Mouse (Mus musculus) induced T-regulatory cell, adult 2 months (primary cell): ENCODE measurements at regions not wholly inside any gene's neighbourhood (a gene's known extent, or its start where the extent isn't known, plus 50 kb on each side); places are given as distances from the start of the nearest gene placed in this dataset.

Experiments
- DNase-seq: peaks from one replicate; pipeline ENCODE4 v3.0.0-alpha.2; 2012; ENCODE audit warnings: low read depth

DNA sequence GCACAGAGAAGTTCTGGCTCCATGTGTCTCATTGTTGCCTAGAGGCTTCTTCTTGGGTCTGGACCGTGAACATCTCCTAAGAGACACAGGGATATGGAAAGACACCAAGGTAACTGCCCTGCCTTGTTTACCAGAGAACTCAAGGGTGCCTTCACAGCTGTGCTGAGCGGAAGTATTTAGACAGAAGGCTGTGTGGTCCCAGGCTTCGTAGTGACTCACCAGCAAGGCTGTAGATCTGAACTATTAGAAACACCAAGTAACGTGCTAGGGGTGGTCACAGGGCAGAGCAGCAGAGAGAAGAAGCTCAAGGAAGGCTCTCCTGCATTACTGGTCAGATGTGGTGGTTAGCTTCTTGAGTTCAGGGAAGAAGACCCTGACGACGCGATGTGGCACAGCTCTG is 51.6 kb upstream of the Lpp start:
- no peak for DNase-seq

DNA sequence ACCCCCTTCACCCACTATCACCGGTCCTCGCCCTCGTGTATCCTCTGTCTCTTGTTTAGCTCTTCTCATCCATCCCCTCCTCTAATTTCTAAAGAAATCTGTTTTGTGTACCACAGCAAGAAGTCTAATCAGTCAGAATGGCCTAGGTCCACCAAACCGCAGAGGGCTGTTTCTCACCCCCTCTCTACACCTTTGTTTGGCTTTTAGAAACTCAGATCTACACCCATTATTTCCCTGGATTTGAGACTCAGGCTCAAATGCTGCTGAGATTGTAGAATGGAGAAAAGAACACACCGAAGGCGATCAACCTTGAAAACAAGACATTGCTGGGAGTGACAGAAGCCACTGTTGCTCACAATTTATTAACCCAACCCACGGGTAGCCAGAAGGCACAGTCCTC is 52.7 kb upstream of the Lpp start:
- no peak for DNase-seq

DNA sequence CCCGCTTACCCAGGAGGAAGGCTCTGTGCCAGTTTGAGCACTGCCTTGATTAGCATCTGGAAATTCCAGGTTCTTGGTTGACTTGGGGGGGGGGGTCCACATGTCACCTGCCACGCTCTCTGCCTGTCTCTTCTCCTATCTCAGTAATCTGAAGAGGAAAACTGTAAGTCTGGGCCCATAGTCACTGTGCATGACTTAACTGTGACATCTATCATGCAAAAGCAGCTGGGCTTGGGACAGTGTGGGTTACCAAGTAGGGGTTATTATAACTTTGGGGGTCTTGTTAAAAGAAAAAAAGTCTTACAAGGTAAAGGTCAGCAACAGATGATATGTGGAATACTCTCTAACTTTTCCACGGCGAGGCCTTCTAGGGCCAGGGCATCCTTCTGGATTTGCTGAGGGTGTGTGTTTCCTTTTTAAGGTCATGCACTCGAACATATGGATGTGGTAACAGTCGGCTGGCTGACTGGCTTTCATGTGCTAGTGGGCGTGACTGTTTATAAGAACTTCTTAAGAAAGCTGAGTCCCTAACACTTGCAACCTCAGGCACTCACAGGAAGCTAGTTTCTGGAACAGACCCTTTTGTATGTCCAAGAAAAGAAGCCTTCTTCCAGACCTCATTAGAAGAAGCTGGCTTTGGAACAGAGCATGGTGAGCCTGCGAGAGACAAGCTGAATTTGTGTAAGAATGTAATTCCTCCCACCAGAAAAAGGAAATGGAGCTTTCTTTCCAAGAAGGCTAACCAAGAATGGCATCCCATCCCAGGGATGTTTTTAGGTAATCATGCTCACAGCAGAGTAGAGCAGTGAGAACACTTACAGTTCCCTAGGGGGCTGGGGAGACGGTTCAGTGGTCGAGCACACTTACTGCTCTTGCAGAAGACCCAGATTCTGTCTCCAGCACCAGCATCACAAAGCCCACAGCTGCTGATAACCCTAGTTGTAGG is 53.7 kb upstream of the Lpp start:
- DNase-seq: peak; percentile 54

DNA sequence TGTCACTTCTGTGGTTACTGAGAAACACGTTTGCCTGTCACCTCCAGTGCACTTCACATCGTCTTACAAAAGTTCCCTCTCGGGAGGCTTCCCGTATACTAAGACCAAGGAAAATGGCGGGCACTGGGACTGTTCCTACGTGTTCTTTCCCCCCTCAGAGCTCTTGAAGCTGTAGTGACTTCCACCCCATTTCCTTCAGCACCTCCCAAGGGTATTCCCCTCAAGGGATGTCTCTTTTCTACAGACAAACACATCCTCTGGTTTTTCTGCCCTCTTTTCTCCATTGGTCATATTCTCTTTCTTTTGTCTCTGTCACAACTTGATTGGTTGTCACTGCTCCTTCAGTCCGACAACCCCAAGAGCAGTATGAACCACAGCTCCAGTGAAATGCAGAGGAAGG is 54.9 kb upstream of the Lpp start:
- no peak for DNase-seq

DNA sequence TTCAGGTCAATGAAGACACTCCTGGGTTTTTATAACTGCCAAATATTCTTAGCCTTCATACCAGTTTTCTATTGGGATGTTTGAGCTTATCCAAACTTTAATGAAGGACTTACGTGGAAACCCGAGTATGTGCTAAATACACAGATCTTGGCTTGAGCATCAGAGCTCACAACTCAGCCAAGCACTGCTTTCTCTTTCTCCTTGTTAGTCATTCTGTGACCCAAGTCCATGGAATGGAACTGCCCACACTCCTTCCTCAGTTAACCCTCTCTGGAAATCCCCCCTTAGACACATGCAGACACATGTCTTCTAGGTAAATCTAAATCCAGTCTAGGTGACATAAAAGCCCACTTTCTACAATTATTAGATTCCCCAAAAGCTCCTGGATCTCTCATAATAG is 58.9 kb upstream of the Lpp start:
- no peak for DNase-seq

DNA sequence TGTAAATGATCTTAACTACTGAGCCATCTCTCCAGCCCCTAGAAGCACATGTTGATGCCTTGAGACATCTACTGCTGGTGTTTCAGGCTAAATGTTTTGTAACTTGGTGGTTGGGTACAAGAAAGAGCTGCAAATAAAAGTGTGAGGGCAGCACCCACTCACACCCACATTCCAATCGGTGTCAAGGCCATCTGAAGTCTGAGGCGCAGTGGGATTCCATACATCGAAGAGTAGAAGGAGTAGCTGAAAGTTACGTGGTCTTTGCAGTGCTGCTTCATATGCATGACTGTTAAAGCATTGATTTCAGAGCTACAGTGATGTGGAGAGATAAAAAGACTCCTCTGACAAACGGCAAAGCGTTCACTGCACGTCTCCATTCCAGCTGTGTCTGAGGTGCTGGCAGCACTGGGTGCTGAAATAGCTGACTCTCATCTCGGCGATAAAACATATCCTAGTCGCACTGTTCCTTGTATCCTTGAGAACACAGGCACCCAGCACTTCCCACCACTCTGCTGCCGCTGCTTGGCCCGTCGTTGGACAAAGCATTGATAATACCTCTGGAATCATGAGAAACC is 61.8 kb upstream of the Lpp start:
- no peak for DNase-seq

DNA sequence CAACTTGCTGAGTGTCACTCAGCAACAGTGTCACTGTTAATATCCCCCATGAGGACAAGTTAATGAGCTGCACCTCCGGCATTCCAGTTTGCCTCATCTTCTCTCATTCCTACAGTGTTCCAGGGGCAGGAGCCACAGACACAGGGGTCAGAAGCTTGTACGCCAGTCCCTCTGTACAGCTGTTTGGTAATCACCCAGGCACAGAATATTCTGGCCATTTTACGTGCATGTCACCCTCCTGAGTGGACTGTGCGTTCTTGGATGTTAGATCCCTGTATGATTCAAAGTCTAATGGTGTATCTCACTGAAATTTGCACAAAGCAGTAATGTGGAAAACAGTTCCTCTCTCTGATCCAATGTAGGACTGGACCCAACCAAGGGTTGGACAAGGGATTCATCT is 66.7 kb upstream of the Lpp start:
- no peak for DNase-seq

DNA sequence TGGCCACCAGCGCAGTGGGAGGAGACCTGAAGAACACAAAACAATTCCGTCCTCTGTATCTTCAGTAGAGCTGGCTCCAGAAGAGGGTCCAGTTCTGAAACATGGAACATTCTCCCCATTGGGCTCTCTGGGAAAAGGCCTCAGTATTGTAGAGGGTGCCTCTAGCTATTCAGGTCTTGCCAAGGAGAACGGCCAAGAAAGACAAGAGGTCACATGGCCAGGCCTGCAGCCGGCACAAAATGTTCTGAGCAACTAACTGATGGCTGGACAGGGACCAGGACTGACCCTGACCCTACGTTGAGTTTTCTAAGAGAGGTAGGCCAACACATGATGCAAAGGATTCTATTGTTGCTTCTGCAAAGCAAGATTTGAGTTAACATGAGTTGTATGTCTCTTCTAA is 67.3 kb upstream of the Lpp start:
- no peak for DNase-seq

DNA sequence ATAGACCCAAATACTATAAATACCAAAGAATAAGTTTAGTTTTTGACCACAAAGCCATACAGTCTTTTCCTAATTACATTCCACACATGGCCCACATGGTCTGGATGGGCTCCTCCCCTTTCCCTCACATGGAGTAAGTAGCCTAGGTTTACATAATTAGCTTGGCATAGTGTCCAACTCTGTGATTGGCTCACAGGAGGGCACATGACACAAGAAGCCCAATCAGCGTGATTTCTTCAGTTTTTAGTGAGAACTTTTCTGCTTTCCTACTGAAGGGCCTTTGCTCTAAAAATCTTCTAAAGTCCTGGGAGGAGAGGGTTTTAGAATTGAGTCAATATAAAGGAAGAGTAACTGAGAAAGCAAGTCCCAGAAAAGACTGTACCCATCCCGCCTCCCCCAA is 68.4 kb upstream of the Lpp start:
- no peak for DNase-seq

DNA sequence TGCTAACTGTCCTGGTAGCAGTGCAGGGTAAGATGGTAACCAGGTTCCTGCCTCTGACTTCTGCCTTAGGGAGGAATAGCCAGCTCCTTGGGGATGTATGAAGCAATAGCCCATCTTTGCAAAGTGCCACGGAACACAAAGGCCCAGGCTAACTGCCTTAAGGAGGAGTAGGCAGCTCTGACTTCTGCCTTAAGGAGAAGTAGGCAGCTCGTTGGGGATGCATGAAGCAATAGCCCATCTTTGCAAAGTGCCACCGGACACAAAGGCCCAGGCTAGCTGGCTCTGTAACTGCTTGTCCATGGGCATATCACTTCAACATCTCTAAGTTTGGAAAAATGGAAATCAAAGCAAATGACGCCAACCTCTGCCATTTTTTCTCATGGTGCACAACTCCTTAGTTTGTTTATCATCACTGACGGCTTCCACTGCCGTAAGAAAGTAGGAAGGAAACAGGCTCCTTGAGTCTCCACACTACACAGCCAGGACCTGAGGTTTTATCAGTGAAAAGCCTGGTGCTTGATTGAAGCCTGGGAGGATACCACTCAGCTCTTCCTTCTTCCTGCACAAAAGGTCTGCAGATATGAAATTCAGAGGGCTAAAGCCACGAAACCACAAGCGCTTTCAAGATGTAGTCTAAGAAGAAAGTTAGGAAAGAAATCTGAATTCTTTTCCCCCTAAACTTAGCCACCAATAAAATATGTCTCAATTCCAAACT is 74.4 kb upstream of the Lpp start:
- DNase-seq: no peak

DNA sequence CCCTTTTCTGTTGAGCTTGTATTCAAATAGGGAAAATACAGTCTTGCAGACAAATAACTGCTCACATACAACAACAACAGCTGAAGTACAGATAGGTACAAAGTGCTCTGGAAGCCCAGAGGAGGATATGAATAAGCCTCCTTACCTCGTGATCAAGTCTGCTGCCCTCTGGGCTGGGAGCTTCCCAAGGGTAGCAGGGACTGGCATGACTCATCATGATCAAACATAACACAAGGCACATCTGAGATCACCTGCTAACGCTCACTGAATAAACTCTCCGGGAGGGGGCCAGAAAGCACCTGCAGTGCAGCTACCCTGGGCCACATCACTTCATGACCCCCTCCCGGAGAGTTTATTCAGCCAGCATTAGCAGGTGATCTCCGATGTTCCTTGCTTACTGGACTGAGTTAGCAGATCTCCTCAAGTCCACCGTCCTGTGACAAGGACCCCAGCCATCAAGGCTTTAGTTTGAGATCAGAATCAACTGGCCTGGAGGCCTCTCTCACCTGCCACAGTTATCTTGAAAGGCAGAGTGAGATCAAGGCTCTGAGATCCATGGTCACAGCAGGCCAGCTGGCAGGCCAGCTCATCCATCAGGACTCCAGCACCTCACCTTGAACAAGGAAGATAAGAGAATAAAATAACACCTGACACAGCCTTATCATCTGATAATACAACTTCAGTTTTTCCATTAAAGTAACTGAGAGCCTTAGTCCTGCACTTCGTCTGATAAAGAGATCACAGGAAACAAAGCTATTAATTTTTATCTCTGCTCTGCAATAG is 79.6 kb upstream of the Lpp start:
- DNase-seq: no peak

DNA sequence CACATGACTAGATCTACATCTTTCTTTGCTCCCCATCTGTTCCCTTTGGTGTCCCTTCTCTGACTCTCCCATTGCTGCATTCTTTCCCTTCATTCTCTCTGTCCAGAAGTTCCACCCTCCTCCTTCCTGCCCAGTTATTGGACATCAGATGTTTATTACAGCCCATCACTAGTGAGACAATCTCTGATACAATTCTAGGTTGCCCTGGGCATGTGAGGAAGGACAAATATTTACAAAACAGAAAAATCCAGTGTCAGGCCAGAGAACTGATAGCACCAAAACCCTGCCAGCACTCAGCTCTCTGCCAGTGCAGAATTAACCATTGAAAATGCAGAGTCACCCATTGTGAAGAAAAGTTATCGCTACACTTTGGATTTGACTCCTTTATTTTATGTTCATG is 87.9 kb upstream of the Lpp start:
- DNase-seq: no peak

DNA sequence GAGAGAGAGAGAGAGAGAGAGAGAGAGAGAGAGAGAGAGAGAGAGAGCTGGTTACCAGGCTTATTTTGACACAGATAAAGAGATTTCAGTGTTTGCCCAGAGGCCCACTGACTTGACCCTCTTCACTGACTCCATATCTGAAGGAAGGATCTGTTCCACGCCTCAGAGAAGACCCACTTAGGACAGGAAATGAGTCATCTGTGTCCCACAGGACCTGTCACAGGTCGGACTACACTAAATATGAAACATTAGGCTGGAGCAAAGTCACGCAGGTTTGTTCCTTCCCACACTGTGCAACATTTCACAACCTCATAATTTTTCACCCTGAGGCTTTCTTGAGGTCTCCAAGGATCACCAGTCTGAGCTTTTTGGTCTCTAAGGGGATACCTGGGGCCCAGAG is 96.5 kb upstream of the Lpp start:
- peak; percentile 23 for DNase-seq

DNA sequence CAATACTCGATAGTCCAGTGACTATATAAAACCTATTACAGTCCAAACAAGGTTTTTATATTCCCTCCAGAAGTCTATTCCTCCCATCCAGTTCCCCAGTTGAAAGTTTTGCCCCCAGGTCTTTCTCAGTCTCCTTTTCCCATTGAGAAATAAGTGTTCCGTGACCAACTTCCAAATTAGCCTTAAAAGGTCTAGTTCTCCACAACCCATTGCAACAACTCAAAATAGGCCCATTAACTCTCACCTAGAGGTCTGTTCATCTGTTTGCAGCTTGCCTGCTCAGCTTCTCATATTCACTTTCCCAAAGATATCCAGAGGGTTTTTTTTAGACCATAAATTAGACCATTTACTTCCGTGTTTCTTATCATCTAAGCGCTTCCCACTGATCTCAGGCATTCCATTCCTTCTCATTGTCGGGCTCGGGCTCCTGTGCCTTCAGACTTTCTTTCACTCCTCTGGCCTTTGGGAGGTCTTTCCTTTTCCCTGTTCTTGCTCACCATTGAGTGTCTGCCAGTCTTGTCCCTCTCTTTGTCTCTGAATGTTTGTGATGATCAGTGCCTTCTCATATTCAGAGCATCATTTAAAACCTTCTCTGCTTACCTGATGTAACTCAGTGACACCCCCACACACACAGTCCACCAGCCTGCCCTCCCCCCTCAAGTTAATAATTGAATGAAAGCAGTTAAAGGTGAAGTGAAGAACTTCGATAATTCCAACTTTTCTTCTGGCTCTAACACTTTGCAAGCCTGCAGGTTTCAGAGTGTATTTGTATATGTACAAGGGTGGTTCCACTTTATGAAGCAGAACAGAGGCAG is 97.5 kb upstream of the Lpp start:
- no peak for DNase-seq

DNA sequence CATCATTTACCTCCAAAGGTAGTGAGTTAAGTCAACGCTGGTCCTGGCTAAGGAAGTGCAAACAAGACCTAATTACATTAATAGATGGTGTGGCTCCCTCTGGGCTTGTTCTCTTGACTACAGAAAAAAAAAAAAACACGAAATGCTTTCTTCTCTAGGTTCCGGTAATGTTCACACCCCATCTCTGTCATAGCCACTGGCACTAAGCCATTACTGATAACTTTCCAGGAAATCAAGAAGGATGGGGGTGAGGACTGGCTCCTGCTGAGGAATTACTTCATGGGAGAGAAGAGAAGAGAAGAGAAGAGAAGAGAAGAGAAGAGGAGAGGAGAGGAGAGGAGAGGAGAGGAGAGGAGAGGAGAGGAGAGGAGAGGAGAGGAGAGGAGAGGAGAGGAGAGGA is 109.1 kb upstream of the Lpp start:
- no peak for DNase-seq

DNA sequence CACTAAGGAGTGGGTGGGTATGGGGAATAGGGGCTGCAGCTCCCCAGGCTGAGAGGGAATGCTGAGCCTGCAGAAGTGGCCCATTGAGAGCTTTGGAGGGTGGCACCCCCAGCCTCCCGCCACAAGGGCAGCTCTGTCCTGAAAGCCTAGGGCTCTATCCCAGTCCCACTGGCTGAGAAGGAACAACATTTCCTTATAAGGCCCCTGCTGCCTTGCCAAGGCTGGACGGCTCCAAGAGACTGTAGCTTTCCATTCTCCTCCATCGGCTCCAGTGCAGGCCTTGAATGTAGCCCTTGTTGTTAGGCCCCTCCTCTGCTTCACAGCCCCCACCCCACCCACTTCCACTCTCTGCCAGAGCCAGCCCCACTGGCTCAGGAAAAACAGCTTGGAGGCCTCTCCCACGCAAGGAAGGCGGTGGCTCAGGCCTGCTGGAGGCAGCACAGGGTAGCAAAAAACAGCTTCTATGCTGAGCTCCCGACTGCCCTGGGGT is 111.1 kb upstream of the Lpp start:
- no peak for DNase-seq

DNA sequence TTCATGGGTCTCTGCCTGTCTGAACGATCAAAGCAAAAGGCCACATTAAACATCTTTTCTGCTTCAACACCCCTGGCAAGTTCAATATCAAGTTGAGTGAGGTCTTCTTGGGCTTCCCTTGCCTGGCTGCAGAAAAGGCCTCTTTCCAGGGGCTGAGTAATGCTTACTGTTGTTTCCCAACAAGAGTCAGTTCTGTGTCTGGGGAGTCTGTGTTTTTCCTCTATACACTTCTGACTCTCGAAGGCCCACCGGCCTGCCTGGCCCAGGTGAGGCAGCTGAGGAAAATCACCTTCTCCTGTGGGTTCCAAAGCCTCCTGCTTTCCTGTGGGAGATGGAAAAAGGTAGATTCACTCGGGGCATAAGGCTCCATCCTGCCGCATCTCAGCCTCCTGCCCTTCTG is 111.7 kb upstream of the Lpp start:
- DNase-seq: no peak

DNA sequence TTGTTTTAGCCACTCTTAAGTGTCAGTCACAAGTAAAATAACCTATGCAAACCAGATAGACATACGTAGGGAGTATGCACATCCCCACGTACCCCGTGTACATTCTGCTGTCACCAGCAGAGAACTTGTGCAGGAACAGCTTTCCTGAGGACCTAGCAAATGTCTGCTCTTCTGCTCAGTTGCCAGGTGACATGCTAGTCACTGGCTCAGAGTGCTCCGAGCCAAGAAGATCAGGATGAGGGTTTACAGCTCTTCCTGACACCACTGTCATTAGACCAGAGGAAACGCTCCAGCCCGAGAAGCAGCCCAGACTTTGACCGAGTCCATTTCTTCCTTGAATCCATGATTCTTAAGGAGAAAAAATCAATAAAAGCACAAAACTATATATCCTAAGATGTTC is 115.5 kb upstream of the Lpp start:
- no peak for DNase-seq

DNA sequence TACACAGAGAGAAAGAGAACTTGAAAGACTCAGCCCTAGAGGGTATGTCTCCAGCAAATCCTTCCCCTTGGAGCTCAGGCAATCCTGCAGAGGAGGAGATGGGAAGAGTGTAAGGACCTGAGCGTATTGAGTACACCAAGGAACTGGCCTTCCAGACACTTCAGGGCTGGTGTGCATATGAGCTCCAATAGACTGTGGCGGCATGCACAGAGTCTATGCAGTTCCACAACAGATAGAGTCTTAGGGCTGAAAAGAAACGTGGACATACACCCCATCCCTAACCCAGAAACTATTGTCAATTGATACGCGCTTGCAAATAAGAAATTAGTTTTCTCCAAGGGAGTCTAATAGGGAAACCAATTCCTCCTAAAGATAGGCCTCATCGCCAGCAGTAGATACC is 130.6 kb upstream of the Lpp start:
- DNase-seq: peak; percentile 28

DNA sequence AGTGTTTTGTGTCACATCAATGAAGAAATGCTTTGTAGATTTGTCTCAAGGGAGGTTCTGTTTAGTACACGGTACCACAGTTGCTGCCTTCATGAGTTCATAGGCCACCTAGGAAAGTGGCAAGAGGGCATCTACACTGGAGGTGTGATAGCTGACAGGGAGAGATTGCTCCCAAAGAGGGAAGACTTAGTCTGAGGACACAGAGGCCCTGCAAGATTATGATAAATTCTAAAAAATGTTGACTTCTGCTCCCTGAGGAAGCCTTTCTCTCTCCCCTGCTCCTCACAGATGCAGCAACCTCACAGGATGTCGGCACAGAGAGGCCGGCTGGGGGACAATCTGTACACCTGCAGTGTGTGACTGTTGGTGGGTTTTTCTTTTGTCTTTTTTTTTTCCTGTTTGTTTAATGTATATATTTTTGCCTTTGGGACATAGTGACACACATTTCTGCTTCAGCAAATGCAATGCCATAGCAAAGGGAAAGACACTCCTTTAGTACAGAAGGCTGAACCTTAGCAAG is 133.5 kb upstream of the Lpp start:
- DNase-seq: no peak

DNA sequence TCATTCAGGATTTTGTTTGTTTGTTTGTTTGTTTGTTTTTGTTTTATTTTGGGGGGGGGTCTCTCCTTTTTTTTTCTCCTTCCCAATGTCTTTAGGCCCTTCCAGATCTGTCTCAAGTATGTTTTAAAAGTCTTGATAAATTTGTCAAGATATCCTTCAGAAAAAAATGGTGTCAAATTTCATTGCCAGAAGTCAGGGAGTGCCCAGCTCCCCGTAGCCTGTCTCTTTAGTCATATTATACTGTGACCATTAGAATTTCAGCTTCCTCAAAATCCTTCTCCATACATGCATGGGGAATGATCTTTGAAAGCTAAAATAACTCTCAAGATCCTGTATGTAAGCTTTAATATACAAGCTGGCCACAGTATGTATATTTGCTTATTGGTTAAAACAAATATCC is 134.3 kb upstream of the Lpp start:
- DNase-seq: no peak
